Mouse (Mus musculus) retina, embryonic 14.5 days (tissue): ENCODE results near the gene Nup107.
"Not testable (repeated sequence)": the region's sequence is repeated elsewhere in the genome, so short reads cannot be mapped to it uniquely, and the experiment has no call there.

Source experiments
- DNase-seq: peaks from one replicate; pipeline ENCODE4 v3.0.0-alpha.2; 2015; ENCODE audit warnings: low spot score

Nup107 gene

GRCm38 (mm10) chr10:117763588-117764190 is 28.8 kb downstream of the Nup107 start:
- DNase-seq, result no peak

GRCm38 (mm10) chr10:117762966-117763365 is 29.5 kb downstream of the Nup107 start:
- DNase-seq, result no peak

DNA sequence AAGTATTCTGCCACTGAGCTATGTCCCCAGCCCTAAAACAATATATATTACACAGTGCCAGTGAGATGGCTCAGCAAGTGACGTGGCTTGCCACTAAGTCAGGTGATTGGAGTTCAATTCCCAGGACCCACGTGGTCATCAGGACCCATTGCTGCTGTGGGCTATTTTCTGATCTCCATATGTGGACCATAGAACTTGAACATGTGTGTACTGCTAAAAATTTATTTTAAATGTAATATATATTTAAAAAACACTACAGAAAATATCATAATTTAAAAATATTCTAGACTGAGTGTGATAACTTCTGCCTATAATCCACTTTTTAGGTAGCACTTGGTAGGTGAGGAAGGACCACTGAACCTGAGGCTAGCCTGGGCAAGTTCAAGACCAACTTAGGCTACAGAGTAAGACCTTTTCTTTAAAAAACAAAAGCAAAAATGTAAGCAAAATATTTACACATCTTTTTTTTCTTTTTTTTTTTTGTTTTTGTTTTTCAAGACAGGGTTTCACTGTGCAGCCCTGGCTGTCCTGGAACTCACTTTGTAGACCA is 30.1 kb downstream of the Nup107 start:
- no peak for DNase-seq

DNA sequence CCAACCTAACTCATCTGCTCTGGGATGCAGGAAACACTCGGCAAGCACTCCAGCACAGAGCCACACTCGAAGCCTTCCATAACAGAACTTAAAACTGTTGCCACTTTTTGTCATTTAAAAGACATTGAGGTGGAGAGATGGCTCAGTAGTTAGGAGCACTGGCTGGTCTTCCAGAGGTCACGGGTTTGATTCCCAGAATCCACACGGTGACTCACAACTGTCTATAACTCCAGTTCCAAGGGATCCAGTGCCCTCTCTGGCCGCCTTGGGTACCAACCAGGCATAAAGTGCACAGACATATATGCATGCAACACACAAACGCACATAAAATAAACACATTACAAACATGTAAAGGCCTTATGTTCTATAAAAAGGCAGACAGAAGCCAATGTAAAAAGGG is 31.0 kb downstream of the Nup107 start:
- DNase-seq, result no peak

GRCm38 (mm10) chr10:117760831-117761335 is 31.6 kb downstream of the Nup107 start:
- no peak for DNase-seq

DNA sequence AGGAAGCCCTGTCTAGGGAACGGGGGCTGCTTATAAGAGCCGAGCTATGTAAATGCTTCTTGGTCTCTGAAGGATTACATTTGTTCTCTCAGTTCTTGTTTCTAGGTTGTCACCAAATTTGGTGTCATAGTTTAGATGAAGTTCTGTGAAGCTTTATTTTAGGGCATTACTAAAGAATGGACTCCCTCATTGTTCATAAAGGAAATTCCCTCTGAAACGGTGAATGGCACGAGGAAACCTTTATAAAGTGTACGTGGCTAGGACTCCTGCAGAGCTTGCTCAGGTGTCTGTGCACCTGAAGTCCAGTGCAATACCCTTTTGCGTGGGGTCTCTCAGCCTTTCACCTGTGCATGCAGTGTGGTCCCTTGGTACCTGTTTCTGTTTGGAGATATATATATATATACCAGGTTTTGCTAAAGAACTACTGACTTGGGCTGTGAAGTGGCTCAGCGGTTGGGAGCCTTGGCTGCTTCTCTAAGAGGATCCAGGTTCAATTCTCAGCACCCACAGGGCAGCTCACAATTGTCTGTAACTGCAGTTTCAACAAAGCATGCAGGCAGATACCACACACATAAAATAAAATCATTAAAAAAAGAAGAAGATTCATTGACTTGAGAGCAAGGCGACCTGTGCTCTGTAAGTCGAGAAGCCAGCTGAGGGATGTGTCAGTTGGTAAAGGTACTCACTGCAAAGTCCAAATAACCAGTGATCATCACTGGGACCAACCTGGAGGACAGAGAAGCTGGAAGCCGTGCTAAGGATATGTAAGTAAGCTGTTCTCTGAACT is 32.5 kb downstream of the Nup107 start:
- DNase-seq, result no peak

DNA sequence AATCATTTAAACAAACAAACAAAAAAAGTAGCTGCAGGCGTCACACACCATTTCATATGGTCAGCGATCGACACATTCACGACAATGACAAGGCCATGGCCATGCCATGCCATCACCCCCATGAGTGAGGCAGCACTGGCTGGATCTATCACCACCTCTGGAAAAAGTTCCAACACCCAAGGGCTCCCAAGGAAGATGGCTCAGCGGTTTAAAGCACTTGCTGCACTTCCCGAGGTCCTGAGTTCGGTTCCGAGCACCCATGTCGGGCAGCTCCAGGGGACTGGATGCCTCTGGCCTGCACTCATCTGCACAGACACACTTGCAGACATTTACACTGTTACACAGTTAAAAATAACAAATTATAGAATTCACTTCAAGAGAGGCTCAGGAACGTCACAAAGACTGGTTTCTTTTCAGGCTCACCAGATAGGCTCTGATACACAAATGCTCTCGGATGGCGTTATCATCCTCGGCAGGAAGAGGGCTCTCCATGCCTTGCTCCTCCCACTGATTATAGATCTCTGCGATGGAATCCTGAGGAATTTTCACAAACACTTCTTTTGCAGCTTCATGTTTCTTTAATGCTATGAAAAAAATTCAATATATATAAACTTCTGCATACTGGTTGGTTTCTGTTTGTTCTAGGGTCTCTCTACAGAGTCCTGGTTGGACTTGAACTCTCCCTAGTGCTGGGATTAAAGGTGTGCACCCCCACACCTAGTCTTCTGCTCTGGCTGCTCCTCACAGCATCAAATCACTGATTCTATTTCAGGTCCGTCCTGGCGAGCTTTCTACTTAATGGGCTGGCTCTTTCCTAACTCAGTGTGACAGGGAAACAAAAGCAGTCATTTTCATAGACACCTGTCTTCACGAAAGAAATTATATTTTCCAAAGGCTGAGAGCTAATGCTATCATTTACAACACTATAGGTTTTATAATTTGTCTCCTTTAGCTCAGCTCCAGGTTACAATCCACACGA is 33.5 kb downstream of the Nup107 start:
- DNase-seq, result no peak

DNA sequence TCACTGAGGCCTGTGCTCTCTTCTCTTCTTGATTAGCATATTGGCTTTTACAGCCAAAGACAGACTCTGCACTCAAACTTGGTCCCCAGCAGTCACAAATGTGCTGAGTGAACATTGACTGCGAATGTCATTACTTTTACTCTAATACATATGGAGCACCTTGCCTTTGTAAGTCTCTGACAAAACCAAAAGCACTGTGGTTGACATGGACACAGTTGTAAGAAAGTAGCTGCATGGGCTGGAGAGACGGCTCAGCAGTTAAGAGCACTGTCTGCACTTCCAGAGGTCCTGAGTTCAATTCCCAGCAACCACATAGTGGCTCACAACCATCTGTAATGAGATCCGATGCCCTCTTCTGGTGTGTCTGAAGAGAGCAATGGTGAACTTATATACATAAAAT is 34.2 kb downstream of the Nup107 start:
- not testable (repeated sequence) for DNase-seq

DNA sequence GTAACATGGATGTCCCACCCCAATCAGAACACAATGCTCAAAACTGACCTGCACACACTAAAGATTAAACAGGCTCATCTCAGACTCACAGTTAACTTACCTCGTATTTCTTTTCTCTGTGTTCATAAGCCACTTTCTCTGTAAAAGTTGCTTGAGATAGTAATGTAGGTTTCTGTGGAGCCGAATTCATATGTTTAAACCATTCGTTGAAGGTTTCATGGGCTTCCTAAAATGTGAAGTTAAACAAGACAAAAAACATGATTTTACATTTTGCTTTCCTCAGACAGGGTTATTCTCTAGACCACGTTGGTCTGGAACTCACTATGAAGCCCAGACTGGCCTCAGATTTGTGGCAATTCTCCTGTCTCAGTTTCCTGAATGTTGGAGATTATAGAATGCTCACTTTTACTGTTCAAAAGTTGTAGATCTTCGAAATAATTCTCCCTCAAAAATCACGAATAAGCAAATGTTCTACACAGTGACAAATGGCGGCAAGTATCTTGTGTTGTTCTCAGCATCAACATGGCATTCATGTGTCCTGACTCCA is 34.6 kb downstream of the Nup107 start:
- no peak for DNase-seq

- no peak for DNase-seq
These were observed 35.2 kb downstream of the Nup107 start for GRCm38 (mm10) chr10:117757259-117757658.

- DNase-seq, result no peak
These were observed 35.7 kb downstream of the Nup107 start for GRCm38 (mm10) chr10:117756784-117757183.

DNA sequence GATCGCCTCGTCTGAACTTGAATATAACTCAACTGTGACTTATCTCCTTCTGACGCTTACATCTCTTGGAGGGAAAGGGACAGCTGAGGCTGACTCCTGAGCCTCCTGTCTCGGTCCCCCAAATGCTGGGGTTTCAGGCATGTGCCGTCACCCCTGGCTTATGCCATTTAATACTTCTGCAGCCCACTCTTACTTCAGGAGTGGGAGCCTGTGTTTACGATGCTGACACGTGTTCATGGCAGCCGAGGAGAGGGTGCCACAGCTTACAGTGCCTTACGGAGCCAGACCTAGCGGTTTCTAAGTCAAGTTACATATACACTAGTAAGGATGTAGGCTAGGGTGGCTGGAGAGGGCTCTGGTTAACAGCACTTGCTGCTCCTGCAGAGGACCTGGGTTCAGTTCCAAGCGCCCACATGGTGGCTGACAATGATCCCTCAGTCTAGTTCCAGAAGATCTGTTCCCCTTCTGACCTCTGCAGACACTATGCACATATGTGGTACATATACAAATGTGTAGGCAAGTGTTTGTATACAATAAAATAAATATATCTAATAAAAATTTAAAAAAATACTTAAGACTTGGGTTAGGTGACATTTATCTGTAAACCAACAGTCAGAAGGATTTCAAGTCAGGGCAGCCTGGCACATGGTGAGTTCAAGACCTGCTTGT is 36.6 kb downstream of the Nup107 start:
- DNase-seq, result no peak

GRCm38 (mm10) chr10:117755086-117755798 is 37.3 kb downstream of the Nup107 start:
- DNase-seq, result no peak

DNA sequence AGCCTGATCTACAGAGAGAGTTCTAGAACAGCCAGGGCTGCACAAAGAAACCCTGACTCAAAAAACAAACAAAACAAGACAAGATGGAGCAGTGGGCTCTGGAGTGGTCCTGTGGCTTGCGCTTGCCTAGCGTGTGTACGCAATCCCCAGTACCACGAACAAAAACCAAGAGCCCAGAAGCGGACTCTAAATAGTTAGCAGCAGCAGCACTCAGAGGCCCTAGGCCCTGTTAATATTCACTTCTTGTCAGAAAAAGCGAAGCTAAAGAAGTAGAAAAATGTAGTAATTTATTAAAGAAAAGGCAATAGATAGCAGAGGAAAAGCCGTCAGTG is 37.9 kb downstream of the Nup107 start:
- no peak for DNase-seq

DNA sequence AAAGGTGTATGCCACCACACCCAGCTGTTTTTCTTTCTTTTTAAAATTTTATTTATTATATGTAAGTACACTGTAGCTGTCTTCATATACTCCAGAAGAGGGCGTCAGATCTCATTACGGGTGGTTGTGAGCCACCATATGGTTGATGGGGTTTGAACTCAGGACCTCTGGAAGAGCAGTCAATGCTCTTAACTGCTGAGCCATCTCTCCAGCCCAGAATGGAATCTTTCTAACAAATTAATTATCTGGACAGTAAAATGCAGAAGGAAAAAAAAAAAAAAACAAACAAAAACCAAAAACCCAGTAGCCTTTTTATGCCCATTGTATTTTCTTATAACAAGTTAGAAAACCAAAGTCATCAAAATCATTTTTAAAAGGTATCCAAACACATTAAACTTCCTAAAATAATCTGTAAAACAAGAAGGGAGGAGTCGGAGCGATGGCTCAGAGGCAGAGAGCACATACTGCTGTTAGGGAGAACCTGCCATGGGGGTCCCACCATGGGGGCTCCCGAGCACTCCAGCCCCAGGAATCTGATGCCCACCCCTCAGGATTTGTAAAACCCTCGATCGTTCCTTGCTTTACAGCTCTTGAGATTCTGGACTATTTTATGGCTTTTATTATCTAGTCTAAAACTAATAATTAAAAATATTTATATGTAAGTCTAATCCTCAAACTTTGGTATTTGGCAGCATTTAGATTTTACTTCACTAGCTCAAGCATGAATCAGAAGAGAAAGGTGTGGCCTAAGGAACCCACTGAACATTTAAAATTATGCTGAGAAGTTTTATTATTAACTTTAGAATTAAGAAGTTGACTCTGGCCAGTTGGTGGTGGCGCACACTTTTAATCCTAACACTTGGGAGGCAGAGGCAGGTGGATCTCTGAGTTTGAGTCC is 38.5 kb downstream of the Nup107 start:
- no peak for DNase-seq

- no peak for DNase-seq
These were observed 39.5 kb downstream of the Nup107 start for GRCm38 (mm10) chr10:117752851-117753647.

DNA sequence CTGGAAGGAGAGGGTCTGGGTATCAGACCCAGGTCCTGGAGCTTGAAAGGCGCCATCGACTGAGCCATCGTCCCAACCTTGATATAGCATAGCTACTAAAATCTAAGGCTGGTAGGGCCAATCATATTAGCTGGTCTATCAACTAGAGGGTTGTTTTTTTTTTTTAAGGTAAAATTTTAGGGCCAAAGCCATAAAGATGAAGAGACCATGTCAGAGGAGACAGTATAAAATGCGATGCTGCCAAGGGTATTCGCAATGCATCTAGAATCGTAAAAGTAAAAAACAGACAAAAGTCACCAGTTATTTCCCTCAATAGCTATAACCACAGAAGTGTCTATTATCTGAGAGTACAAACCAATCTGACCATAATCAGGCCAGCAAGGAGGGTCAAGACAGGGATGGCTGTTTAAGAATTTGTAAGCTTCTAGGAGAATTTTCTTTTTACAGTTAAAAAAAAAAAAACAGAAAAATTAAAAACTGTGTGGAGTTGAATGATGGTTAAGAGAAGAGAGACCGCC is 40.1 kb downstream of the Nup107 start:
- DNase-seq, result no peak

DNA sequence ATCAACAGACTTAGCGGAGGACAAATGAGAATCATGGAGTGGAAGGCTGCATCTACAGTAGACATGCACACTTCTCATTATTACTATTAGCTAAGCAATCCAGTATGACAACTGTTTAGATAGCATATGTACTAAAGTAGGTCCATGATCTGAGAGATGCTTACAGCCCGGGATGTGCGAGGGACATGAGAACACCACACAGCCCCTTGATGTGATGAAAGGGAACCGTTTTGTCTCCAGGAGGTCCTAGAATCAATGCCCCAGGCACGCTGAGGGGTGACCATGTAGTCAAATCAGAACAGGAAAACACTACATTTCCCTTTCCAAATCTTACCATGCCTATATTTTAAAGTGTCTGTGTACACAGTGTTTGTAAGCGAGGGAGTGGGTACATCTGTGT is 40.8 kb downstream of the Nup107 start:
- DNase-seq, result no peak

GRCm38 (mm10) chr10:117751282-117751610 is 41.3 kb downstream of the Nup107 start:
- no peak for DNase-seq
